Mouse (Mus musculus): ENCODE data around the gene Glt28d2. TPM values are rescaled to one million over a fixed set of nuclear protein-coding genes. Genes with fewer than 3 reads are reported as not detected.

Gene Glt28d2
- total and polyA plus RNA-seq, 3 experiments = 0.04 to 0.08 TPM; not detected in 1

DNA sequence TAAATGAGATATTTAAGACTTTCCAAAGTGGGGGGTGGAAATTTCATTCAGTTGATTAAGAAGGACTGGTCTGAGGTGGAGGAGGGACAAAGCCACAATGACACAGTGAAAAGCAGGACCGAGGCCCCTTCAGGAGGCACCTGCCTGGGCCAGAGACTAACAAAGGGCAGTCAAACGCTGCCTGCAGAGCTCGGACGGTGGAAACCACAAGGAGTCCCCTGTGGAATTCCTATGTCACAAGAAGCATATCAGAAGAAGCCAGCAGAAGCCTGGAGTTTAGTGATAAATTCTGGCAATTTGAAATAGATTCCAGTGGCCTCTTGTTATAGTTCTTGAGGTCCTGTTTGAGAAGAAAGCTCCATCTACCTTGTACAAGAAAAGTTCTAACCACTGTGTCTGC, 30.2 kb downstream of the Glt28d2 start (continued):
- no peak for TF ChIP-seq RAD21 (IDR thresholded peaks at IDR 0.05; ENCODE audit: low read depth, low read length)

DNA sequence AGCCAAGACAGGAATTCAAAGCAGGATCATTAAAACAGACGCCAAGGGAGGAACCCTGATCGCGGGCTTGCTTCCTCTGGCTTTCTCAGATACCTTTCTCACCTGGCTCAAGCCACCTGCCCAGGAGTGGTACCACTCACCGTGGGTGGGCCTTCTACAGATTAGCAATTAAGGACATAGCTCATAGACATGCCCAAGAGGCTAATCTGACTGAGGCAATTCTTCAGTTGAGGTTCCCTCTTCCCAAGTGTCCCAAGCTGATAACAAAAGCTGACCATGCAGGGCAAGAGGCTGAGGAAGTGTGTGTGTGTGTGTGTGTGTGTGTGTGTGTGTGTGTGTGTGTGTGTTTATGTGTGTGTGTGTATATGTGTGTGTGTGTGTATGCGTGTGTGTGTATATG, 31.4 kb downstream of the Glt28d2 start:
- 0 out of 4 replicates have a peak, but pooled peaks cover 2 to 3% of the 10 kb centered on the region in 2 experiments for H3K4me1 ChIP-seq (ENCODE audit: control insufficient read depth in 1 of 2, insufficient read depth in 2 of 2)
- H3K36me3 ChIP-seq (replicated peaks in 1 of 2; ENCODE audit: control insufficient read depth in 1 of 2, insufficient read depth in 1 of 2, low read length in 1 of 2) = no peaks in the 10 kb centered on the region
- no peak overlapping the region for H3K4me3 ChIP-seq (replicated peaks in 1 of 3; ENCODE audit: low read depth in 2 of 3, low read length in 2 of 3, poor library complexity in 1 of 3)
- H3K9me3 ChIP-seq (replicated peaks; ENCODE audit: low read length) = no peaks in the 10 kb centered on the region
- DNase-seq (ENCODE audit: extremely low read depth) = no peak
- no peak overlapping the region for H3K4me2 ChIP-seq (ENCODE audit: insufficient read depth, low read depth, poor library complexity, severe bottlenecking)
- TF ChIP-seq RAD21 (IDR thresholded peaks at IDR 0.05; ENCODE audit: low read depth, low read length) = no peak
- dilution Hi-C loops (cut with MboI; ENCODE audit: extremely low pct_ligation_motif_present, extremely low pct_unique_long_range_greater_than_20kb, low sequenced_read_pairs) = no loop called here
- in situ Hi-C loops (cut with MboI; ENCODE audit: low pct_ligation_motif_present, low pct_unique_long_range_greater_than_20kb, low sequenced_read_pairs) = no loop called here
- no peaks in the 10 kb centered on the region for H3K27me3 ChIP-seq (replicated peaks)
- H3K27ac ChIP-seq (ENCODE audit: insufficient read depth, low read depth) = no peak overlapping the region
- no peak overlapping the region for H3K9ac ChIP-seq (ENCODE audit: insufficient read depth, low read depth)
- H3K79me2 ChIP-seq (replicated peaks; ENCODE audit: control insufficient read depth, extremely low read depth, insufficient read depth, poor library complexity, severe bottlenecking) = no peaks in the 10 kb centered on the region

DNA sequence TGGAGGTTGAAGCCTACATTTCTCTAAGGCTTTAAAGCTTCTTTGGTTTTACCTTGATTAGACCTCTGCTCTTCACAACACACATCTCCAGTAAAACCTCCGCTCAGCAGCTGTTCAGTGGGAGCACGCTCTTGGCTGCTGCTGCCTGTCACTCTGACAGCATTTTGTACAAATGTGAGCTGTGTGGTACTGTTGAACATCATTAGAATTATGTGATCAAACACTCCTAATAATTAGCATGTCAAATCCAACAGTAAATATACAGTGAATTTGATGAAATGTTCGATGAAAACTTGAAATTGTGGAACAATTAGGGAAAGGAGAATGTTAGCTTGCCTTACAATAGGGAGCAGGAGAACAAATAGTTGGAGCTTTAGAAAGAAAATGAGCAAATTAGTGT, 32.3 kb downstream of the Glt28d2 start:
- dilution Hi-C loops (cut with MboI; ENCODE audit: extremely low pct_ligation_motif_present, extremely low pct_unique_long_range_greater_than_20kb, low sequenced_read_pairs) = no loop called here
- no peak for DNase-seq (ENCODE audit: extremely low read depth)
- H3K4me1 ChIP-seq (ENCODE audit: control insufficient read depth in 1 of 2, insufficient read depth in 2 of 2) = 0 out of 4 replicates have a peak, but pooled peaks cover 0 to 3% of the 10 kb centered on the region in 2 experiments
- no peak overlapping the region for H3K27ac ChIP-seq (ENCODE audit: insufficient read depth, low read depth)
- H3K27me3 ChIP-seq (replicated peaks) = no peaks in the 10 kb centered on the region
- TF ChIP-seq JUND (conservative IDR thresholded peaks at IDR 0.05; ENCODE audit: low read depth, low read length) (no peak), ZC3H11A (IDR thresholded peaks at IDR 0.05; ENCODE audit: low read depth, low read length) (no peak), USF1 (IDR thresholded peaks at IDR 0.05; ENCODE audit: low read depth, low read length) (no peak), ZKSCAN1 (IDR thresholded peaks at IDR 0.05; ENCODE audit: borderline replicate concordance, low read depth, low read length) (no peak), ELF1 (IDR thresholded peaks at IDR 0.05; ENCODE audit: low read depth, low read length) (no peak), EP300 (IDR thresholded peaks at IDR 0.05; ENCODE audit: low read length) (no peak), USF2 (conservative IDR thresholded peaks at IDR 0.05; ENCODE audit: low read depth, low read length) (no peak), RAD21 (IDR thresholded peaks at IDR 0.05; ENCODE audit: low read depth, low read length) (no peak), CHD1 (IDR thresholded peaks at IDR 0.05; ENCODE audit: low read depth, low read length) (no peak), GABPA (IDR thresholded peaks at IDR 0.05; ENCODE audit: insufficient replicate concordance, low read depth, low read length) (no peak), CTCF (conservative IDR thresholded peaks at IDR 0.05 in 1 of 2, IDR thresholded peaks at IDR 0.05 in 1 of 2; ENCODE audit: low read depth in 2 of 2, low read length in 2 of 2) (no peak), RCOR1 (conservative IDR thresholded peaks at IDR 0.05; ENCODE audit: low read depth, low read length) (no peak), NELFE (IDR thresholded peaks at IDR 0.05; ENCODE audit: low read depth, low read length) (no peak), IRF4 (IDR thresholded peaks at IDR 0.05; ENCODE audit: low read depth, low read length) (no peak)
- H3K4me3 ChIP-seq (replicated peaks in 1 of 3; ENCODE audit: low read depth in 2 of 3, low read length in 2 of 3, poor library complexity in 1 of 3) = no peak overlapping the region
- no peak overlapping the region for H3K9ac ChIP-seq (ENCODE audit: insufficient read depth, low read depth)
- in situ Hi-C loops (cut with MboI; ENCODE audit: low pct_ligation_motif_present, low pct_unique_long_range_greater_than_20kb, low sequenced_read_pairs) = no loop called here
- H3K9me3 ChIP-seq (replicated peaks; ENCODE audit: low read length) = no peaks in the 10 kb centered on the region
- no peaks in the 10 kb centered on the region for H3K36me3 ChIP-seq (replicated peaks in 1 of 2; ENCODE audit: control insufficient read depth in 1 of 2, insufficient read depth in 1 of 2, low read length in 1 of 2)
- no peak overlapping the region for H3K4me2 ChIP-seq (ENCODE audit: insufficient read depth, low read depth, poor library complexity, severe bottlenecking)
- H3K79me2 ChIP-seq (replicated peaks; ENCODE audit: control insufficient read depth, extremely low read depth, insufficient read depth, poor library complexity, severe bottlenecking) = no peaks in the 10 kb centered on the region
